Mouse (Mus musculus) gastrocnemius, postnatal 14 days (tissue): ENCODE data around the gene Rgs3. TPM values are rescaled to one million over a fixed set of nuclear protein-coding genes. Genes with fewer than 3 reads are reported as not detected.

Source experiments
- DNase-seq: peaks from one replicate; pipeline ENCODE4 v3.0.0; 2021; ENCODE audit warnings: mixed read lengths
- intact Hi-C: fragments of 180-260 bp; cut with DNase I; formaldehyde crosslinking; loops from one replicate; pipeline ENCODE4 v1.15.1; 2025; ENCODE audit warnings: low total_unique reads
- long read RNA-seq, 2 experiments: library from polyadenylated mRNA; stranded (forward); transcript quantifications; one replicate each; pipeline ENCODE4 v2.0.0; 2021
- total RNA-seq, 2 experiments: library from RNA; stranded (reverse); gene quantifications; 2 replicates each; pipeline ENCODE4 v1.2.3; 2021

Gene Rgs3
- total RNA-seq = 10 to 100 TPM; 17.2 to 18.5 TPM
- long read RNA-seq, experiment 1, full-length matches to known transcripts = 10 of 17 reads
- long read RNA-seq, experiment 1, partial matches to known transcripts = 4 of 17 reads
- long read RNA-seq, experiment 1, other reads (novel, unspliced or antisense) = 3 of 17 reads
- long read RNA-seq, experiment 2, full-length matches to known transcripts = 17 of 29 reads
- long read RNA-seq, experiment 2, partial matches to known transcripts = 5 of 29 reads
- long read RNA-seq, experiment 2, other reads (novel, unspliced or antisense) = 7 of 29 reads

- intact Hi-C loops = loop anchor here (2.0 to 5.0 kb wide), 2 partner anchors 135 to 202 kb away; no protein-coding TSS in a partner anchor
- DNase-seq = no peak
These were observed at the start of gene Rgs3 for GRCm38 (mm10) chr4:62559797-62560329. Gene Rgs3, plus strand, starts transcription at chr4:62559847.

- intact Hi-C loops = loop anchor here (5.0 kb wide), 2 partner anchors 58 to 163 kb away; no protein-coding TSS in a partner anchor
- DNase-seq = no peak
These were observed 49.7 kb upstream of the Rgs3 start for GRCm38 (mm10) chr4:62509946-62510345.

GRCm38 (mm10) chr4:62513998-62514506 is 45.6 kb upstream of the Rgs3 start:
- DNase-seq = no peak
- intact Hi-C loops = no loop called here

- intact Hi-C loops = no loop called here
- DNase-seq = no peak
These were observed 44.7 kb upstream of the Rgs3 start for GRCm38 (mm10) chr4:62514995-62515394.

GRCm38 (mm10) chr4:62515490-62515889 is 44.2 kb upstream of the Rgs3 start:
- intact Hi-C loops = no loop called here
- DNase-seq = no peak

GRCm38 (mm10) chr4:62516079-62516478 is 43.6 kb upstream of the Rgs3 start:
- DNase-seq = peak; percentile 32
- intact Hi-C loops = no loop called here

GRCm38 (mm10) chr4:62516579-62516978 is 43.1 kb upstream of the Rgs3 start:
- intact Hi-C loops = no loop called here

GRCm38 (mm10) chr4:62517046-62517445 is 42.6 kb upstream of the Rgs3 start:
- intact Hi-C loops = no loop called here

More at GRCm38 (mm10) chr4:62516579-62516978, 43.1 kb upstream of the Rgs3 start:
- DNase-seq = no peak

GRCm38 (mm10) chr4:62517538-62518415 is 41.9 kb upstream of the Rgs3 start:
- intact Hi-C loops = no loop called here

More at GRCm38 (mm10) chr4:62517046-62517445, 42.6 kb upstream of the Rgs3 start:
- DNase-seq = no peak

GRCm38 (mm10) chr4:62518416-62519121 is 41.1 kb upstream of the Rgs3 start:
- intact Hi-C loops = no loop called here
- peak; percentile 12 for DNase-seq

More at GRCm38 (mm10) chr4:62517538-62518415, 41.9 kb upstream of the Rgs3 start:
- DNase-seq = no peak

GRCm38 (mm10) chr4:62519122-62519848 is 40.4 kb upstream of the Rgs3 start:
- intact Hi-C loops = no loop called here
- no peak for DNase-seq

GRCm38 (mm10) chr4:62519849-62520233 is 39.8 kb upstream of the Rgs3 start, which contains the start of gene Alad:
Gene Alad, minus strand, starts transcription at chr4:62519918.
- peak; percentile 89 for DNase-seq
- intact Hi-C loops = no loop called here

GRCm38 (mm10) chr4:62520892-62521400 is 38.7 kb upstream of the Rgs3 start:
- intact Hi-C loops = no loop called here
- no peak for DNase-seq

GRCm38 (mm10) chr4:62524651-62525488 is 34.8 kb upstream of the Rgs3 start, which contains the start of the genes Pole3 and 4933430I17Rik:
Gene Pole3, minus strand, starts transcription at chr4:62525068.
Gene 4933430I17Rik, plus strand, starts transcription at chr4:62525369.
- intact Hi-C loops = no loop called here
- DNase-seq = peak; percentile 99

GRCm38 (mm10) chr4:62525489-62525811 is 34.2 kb upstream of the Rgs3 start:
- DNase-seq = no peak

GRCm38 (mm10) chr4:62526256-62526655 is 33.4 kb upstream of the Rgs3 start:
- intact Hi-C loops = no loop called here
- no peak for DNase-seq

More at GRCm38 (mm10) chr4:62525489-62525811, 34.2 kb upstream of the Rgs3 start:
- intact Hi-C loops = no loop called here

- no peak for DNase-seq
- intact Hi-C loops = no loop called here
These were observed 32.0 kb upstream of the Rgs3 start for GRCm38 (mm10) chr4:62527655-62528054.
